Mouse (Mus musculus): ENCODE measurements around the gene Nfu1. TPM values are rescaled to one million over a fixed set of nuclear protein-coding genes. Genes with fewer than 3 reads are reported as not detected.
"Not testable (repeated sequence)": the region's sequence is repeated elsewhere in the genome, so short reads cannot be mapped to it uniquely, and the experiment has no call there.

Gene Nfu1
- polyA plus RNA-seq, 1 experiment from 2014 or later = 104 TPM

GRCm38 (mm10) chr6:87028881-87029280 is 19.8 kb downstream of the Nfu1 start:
- Histone ChIP-seq H3K9me3 (replicated peaks; ENCODE audit: control insufficient read depth, low read length) (no peaks in the 10 kb centered on the region), H3K4me2 (ENCODE audit: low read depth, low read length) (no peak overlapping the region), H3K27ac (replicated peaks; ENCODE audit: low read depth, low read length) (no peak overlapping the region), H3K27me3 (ENCODE audit: control insufficient read depth, insufficient read depth, low read length) (no peaks in the 10 kb centered on the region), H3K9ac (replicated peaks; ENCODE audit: low read length) (no peak overlapping the region), H3K36me3 (replicated peaks; ENCODE audit: control insufficient read depth, insufficient read depth, low read depth, low read length) (no peaks in the 10 kb centered on the region; the same call in 1 of the 2 replicates), H3K4me3 (ENCODE audit: low read depth, low read length) (no peak overlapping the region), H3K4me1 (ENCODE audit: control insufficient read depth, insufficient read depth, low read length) (no peaks in the 10 kb centered on the region)
- no peak for DNase-seq (ENCODE audit: low spot score)
- ATAC-seq (replicated peaks; ENCODE audit: insufficient number of reproducible peaks, low FRiP score, low TSS enrichment, low read depth) = no peak

DNA sequence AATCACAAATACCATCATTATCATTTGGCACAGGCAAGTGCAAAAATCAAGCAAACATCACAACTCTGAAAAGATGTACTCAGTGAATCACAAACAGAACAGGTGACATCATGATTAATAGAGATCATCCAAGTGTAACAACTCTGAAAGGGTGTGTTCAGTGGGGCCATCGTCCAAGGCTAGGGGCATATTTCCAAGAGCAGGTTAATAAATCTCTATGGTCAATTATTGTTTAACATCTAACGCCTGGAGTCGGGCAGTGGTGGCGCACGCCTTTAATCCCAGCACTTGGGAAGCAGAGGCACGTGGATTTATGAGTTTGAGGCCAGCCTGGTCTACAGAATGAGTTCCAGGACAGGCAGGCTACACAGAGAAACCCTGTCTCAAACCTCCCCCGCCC is 22.3 kb downstream of the Nfu1 start:
- not testable (repeated sequence) for H3K4me2 ChIP-seq (ENCODE audit: low read depth, low read length); H3K36me3 ChIP-seq (replicated peaks; ENCODE audit: control insufficient read depth, insufficient read depth, low read depth, low read length); H3K27me3 ChIP-seq (ENCODE audit: control insufficient read depth, insufficient read depth, low read length); ATAC-seq (replicated peaks; ENCODE audit: insufficient number of reproducible peaks, low FRiP score, low TSS enrichment, low read depth); H3K9ac ChIP-seq (replicated peaks; ENCODE audit: low read length); H3K4me3 ChIP-seq (ENCODE audit: low read depth, low read length); DNase-seq (ENCODE audit: low spot score); H3K4me1 ChIP-seq (ENCODE audit: control insufficient read depth, insufficient read depth, low read length); H3K27ac ChIP-seq (replicated peaks; ENCODE audit: low read depth, low read length); H3K9me3 ChIP-seq (replicated peaks; ENCODE audit: control insufficient read depth, low read length)
- 93% methylated on average over 7 of the region's 7 CpGs for WGBS

- H3K27ac ChIP-seq (replicated peaks; ENCODE audit: low read depth, low read length) = no peak overlapping the region
- no peaks in the 10 kb centered on the region for H3K4me1 ChIP-seq (ENCODE audit: control insufficient read depth, insufficient read depth, low read length)
- H3K9ac ChIP-seq (replicated peaks; ENCODE audit: low read length) = no peak overlapping the region
- no peak for DNase-seq (ENCODE audit: low spot score)
- H3K9me3 ChIP-seq (replicated peaks; ENCODE audit: control insufficient read depth, low read length) = no peaks in the 10 kb centered on the region; the same call in 1 of the 2 replicates
- H3K36me3 ChIP-seq (replicated peaks; ENCODE audit: control insufficient read depth, insufficient read depth, low read depth, low read length) = no peaks in the 10 kb centered on the region
- no peak overlapping the region for H3K4me2 ChIP-seq (ENCODE audit: low read depth, low read length)
- H3K4me3 ChIP-seq (ENCODE audit: low read depth, low read length) = no peak overlapping the region
- no peaks in the 10 kb centered on the region for H3K27me3 ChIP-seq (ENCODE audit: control insufficient read depth, insufficient read depth, low read length)
- WGBS = 87% methylated on average over 3 of the region's 3 CpGs
- ATAC-seq (replicated peaks; ENCODE audit: insufficient number of reproducible peaks, low FRiP score, low TSS enrichment, low read depth) = no peak
Observed at GRCm38 (mm10) chr6:87032401-87032800, 23.4 kb downstream of the Nfu1 start.

- Histone ChIP-seq H3K27ac (replicated peaks; ENCODE audit: low read depth, low read length) (no peak overlapping the region), H3K4me1 (ENCODE audit: control insufficient read depth, insufficient read depth, low read length) (no peaks in the 10 kb centered on the region), H3K36me3 (replicated peaks; ENCODE audit: control insufficient read depth, insufficient read depth, low read depth, low read length) (no peaks in the 10 kb centered on the region), H3K9ac (replicated peaks; ENCODE audit: low read length) (no peak overlapping the region), H3K9me3 (replicated peaks; ENCODE audit: control insufficient read depth, low read length) (no peaks in the 10 kb centered on the region; the same call in 1 of the 2 replicates), H3K4me3 (ENCODE audit: low read depth, low read length) (no peak overlapping the region), H3K4me2 (ENCODE audit: low read depth, low read length) (no peak overlapping the region), H3K27me3 (ENCODE audit: control insufficient read depth, insufficient read depth, low read length) (no peaks in the 10 kb centered on the region)
- no peak for DNase-seq (ENCODE audit: low spot score)
- ATAC-seq (replicated peaks; ENCODE audit: insufficient number of reproducible peaks, low FRiP score, low TSS enrichment, low read depth) = no peak
- 91% methylated on average over 3 of the region's 3 CpGs for WGBS
Observed at GRCm38 (mm10) chr6:87034395-87034794, 25.4 kb downstream of the Nfu1 start.

DNA sequence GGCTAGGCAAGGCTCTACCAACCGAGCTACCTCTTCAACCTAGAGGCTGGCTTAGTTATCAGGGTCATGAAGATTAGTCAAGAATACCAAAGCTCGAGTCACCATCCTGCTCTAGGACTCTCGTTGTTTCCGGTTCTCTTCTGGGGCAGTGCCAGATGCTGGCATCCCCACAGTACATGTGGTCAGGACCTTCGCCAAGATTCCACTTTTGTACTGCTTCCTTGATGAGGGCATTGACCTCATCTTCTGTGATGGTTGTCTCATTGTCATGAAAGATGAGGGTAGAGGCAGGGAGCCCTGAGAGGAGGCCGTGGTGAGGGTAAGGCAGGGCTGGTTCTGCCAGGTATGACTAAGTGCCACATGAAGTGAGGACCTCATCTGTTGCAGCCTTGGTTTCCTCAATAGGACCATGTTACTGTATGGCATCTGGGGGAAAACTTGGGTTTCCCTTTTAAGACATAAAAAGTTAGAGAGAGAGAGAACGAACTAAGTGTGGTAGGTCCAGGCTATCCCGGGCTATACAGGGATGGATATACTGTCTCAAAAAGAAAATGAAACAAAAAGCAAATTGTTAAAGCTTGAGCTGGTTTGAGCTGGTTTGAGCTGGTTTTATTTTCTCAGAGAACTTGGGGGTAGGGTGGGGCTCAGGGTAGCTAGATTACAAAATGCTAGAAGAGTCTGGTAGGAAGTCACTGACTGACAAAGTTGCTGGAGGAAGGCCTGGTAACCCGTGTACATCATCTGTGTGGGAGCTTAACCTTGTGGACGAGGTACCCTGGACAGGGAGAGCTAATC is 29.0 kb downstream of the Nfu1 start:
- WGBS = 88% methylated on average over 10 of the region's 10 CpGs
- ATAC-seq (replicated peaks; ENCODE audit: insufficient number of reproducible peaks, low FRiP score, low TSS enrichment, low read depth) = no peak
- no peaks in the 10 kb centered on the region for H3K36me3 ChIP-seq (replicated peaks; ENCODE audit: control insufficient read depth, insufficient read depth, low read depth, low read length)
- no peaks in the 10 kb centered on the region for H3K27me3 ChIP-seq (ENCODE audit: control insufficient read depth, insufficient read depth, low read length)
- no peak for DNase-seq (ENCODE audit: low spot score)
- H3K9me3 ChIP-seq (replicated peaks; ENCODE audit: control insufficient read depth, low read length) = no peaks in the 10 kb centered on the region; the same call in 1 of the 2 replicates
- no peak overlapping the region for H3K27ac ChIP-seq (replicated peaks; ENCODE audit: low read depth, low read length)
- H3K4me3 ChIP-seq (ENCODE audit: low read depth, low read length) = no peak overlapping the region
- H3K4me2 ChIP-seq (ENCODE audit: low read depth, low read length) = no peak overlapping the region
- H3K9ac ChIP-seq (replicated peaks; ENCODE audit: low read length) = no peak overlapping the region
- no peaks in the 10 kb centered on the region for H3K4me1 ChIP-seq (ENCODE audit: control insufficient read depth, insufficient read depth, low read length)

- H3K27ac ChIP-seq (replicated peaks; ENCODE audit: low read depth, low read length) = no peak overlapping the region
- ATAC-seq (replicated peaks; ENCODE audit: insufficient number of reproducible peaks, low FRiP score, low TSS enrichment, low read depth) = no peak
- no peaks in the 10 kb centered on the region for H3K36me3 ChIP-seq (replicated peaks; ENCODE audit: control insufficient read depth, insufficient read depth, low read depth, low read length)
- no peak overlapping the region for H3K4me3 ChIP-seq (ENCODE audit: low read depth, low read length)
- H3K9me3 ChIP-seq (replicated peaks; ENCODE audit: control insufficient read depth, low read length) = no peaks in the 10 kb centered on the region; the same call in 1 of the 2 replicates
- WGBS = 89% methylated on average over 8 of the region's 8 CpGs
- H3K9ac ChIP-seq (replicated peaks; ENCODE audit: low read length) = no peak overlapping the region
- H3K27me3 ChIP-seq (ENCODE audit: control insufficient read depth, insufficient read depth, low read length) = no peaks in the 10 kb centered on the region
- no peak for DNase-seq (ENCODE audit: low spot score)
- H3K4me2 ChIP-seq (ENCODE audit: low read depth, low read length) = no peak overlapping the region
- no peaks in the 10 kb centered on the region for H3K4me1 ChIP-seq (ENCODE audit: control insufficient read depth, insufficient read depth, low read length)
Observed at GRCm38 (mm10) chr6:87039161-87039560, 30.1 kb downstream of the Nfu1 start.

DNA sequence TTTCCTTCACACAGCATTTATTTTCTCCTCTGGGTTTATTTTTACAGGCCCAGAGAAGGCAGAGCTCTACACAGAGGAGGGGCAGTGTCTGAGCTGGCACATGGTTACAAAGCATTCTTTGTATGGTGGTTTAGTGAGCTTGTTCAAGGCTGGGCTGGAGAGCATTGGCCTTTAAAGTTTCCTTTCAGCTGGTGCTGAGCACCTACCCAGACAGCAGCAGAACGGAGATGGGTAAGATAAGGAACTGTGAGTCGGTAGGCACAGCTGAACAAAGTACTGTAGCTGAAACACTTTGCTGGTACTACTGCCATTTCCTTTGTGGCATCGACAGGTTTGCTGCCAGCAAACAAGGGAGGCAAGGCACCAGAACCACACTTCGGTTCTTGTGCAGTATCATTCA is 31.9 kb downstream of the Nfu1 start:
- H3K4me3 ChIP-seq (ENCODE audit: low read depth, low read length) = no peak overlapping the region
- no peak overlapping the region for H3K27ac ChIP-seq (replicated peaks; ENCODE audit: low read depth, low read length)
- no peaks in the 10 kb centered on the region for H3K36me3 ChIP-seq (replicated peaks; ENCODE audit: control insufficient read depth, insufficient read depth, low read depth, low read length)

DNA sequence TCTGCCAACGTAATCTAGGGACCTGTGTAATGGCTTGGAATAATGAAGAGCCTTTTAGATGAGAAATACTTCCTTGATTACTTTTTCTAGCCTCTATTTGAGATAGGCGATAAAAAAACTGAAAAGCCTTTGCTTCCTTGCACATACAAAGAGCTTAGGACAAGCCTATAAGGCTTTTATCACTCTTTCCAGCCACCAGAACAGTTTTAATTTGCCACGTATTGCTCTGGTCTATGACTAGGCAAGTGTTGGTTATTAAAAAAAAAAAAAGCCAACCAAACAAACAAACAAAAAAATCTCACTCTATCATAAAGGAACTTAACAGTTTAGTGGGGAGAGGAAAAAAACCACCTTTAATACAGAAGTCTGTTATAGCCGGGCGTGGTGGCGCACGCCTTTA is 32.4 kb downstream of the Nfu1 start:
- H3K9me3 ChIP-seq (replicated peaks; ENCODE audit: control insufficient read depth, low read length) = no peaks in the 10 kb centered on the region; the same call in 1 of the 2 replicates
- 91% methylated on average over 7 of the region's 7 CpGs for WGBS
- no peaks in the 10 kb centered on the region for H3K4me1 ChIP-seq (ENCODE audit: control insufficient read depth, insufficient read depth, low read length)
- no peak overlapping the region for H3K4me3 ChIP-seq (ENCODE audit: low read depth, low read length)
- H3K27ac ChIP-seq (replicated peaks; ENCODE audit: low read depth, low read length) = no peak overlapping the region
- no peaks in the 10 kb centered on the region for H3K36me3 ChIP-seq (replicated peaks; ENCODE audit: control insufficient read depth, insufficient read depth, low read depth, low read length)
- no peak for DNase-seq (ENCODE audit: low spot score)
- no peak overlapping the region for H3K4me2 ChIP-seq (ENCODE audit: low read depth, low read length)
- no peak overlapping the region for H3K9ac ChIP-seq (replicated peaks; ENCODE audit: low read length)
- no peak for ATAC-seq (replicated peaks; ENCODE audit: insufficient number of reproducible peaks, low FRiP score, low TSS enrichment, low read depth)
- no peaks in the 10 kb centered on the region for H3K27me3 ChIP-seq (ENCODE audit: control insufficient read depth, insufficient read depth, low read length)

More for the DNA sequence above, 31.9 kb downstream of the Nfu1 start:
- no peak overlapping the region for H3K9ac ChIP-seq (replicated peaks; ENCODE audit: low read length)
- 75% methylated on average over 4 of the region's 4 CpGs for WGBS
- DNase-seq (ENCODE audit: low spot score) (peak; percentile 14), ATAC-seq (replicated peaks; ENCODE audit: insufficient number of reproducible peaks, low FRiP score, low TSS enrichment, low read depth) (no peak)
- H3K9me3 ChIP-seq (replicated peaks; ENCODE audit: control insufficient read depth, low read length) = no peaks in the 10 kb centered on the region; the same call in 1 of the 2 replicates
- H3K4me1 ChIP-seq (ENCODE audit: control insufficient read depth, insufficient read depth, low read length) = no peaks in the 10 kb centered on the region
- no peaks in the 10 kb centered on the region for H3K27me3 ChIP-seq (ENCODE audit: control insufficient read depth, insufficient read depth, low read length)
- no peak overlapping the region for H3K4me2 ChIP-seq (ENCODE audit: low read depth, low read length)

All from embryonic facial prominence, embryonic 11.5 days (tissue).